Mouse (Mus musculus) megakaryocyte, embryonic 14.5 days (primary cell): ENCODE results near the gene Nell2.

ENCODE experiments used
- FLI1 ChIP-seq: IDR thresholded peaks from 2 replicates; pipeline ENCODE4 v1.6.1; 2012; ENCODE audit warnings: low read length, inconsistent platforms, mixed read lengths
- GATA1 ChIP-seq: IDR thresholded peaks from 3 replicates; pipeline ENCODE4 v1.6.1; 2012; ENCODE audit warnings: mixed read lengths, low read length, inconsistent platforms, borderline replicate concordance

GRCm38 (mm10) chr15:95029487-95029875, 498.9 kb downstream of the Nell2 start:
- TF ChIP-seq FLI1 (no peak), GATA1 (no peak)
